Mouse (Mus musculus) heart, adult 2 months (tissue): ENCODE measurements around the gene Mael.

ENCODE experiments used
- CTCF ChIP-seq: fragments of 200-600 bp; IDR thresholded peaks from 2 replicates; pipeline ENCODE4 v1.8.1; 2022; ENCODE audit warnings: antibody characterized with exemption, mild to moderate bottlenecking, moderate library complexity
- EP300 ChIP-seq: fragments of 200-500 bp; IDR thresholded peaks from 2 replicates; pipeline ENCODE4 v1.6.1; 2011; ENCODE audit warnings: low read depth, low read length, control low read depth; ENCODE audit not compliant: insufficient read depth
- POLR2A ChIP-seq: fragments of 200-500 bp; IDR thresholded peaks from 2 replicates; pipeline ENCODE4 v1.6.1; 2011; ENCODE audit warnings: mild to moderate bottlenecking, low read depth, low read length, control low read depth; ENCODE audit not compliant: insufficient read depth

GRCm38 (mm10) chr1:166173621-166174020, 64.9 kb downstream of the Mael start:
- TF ChIP-seq EP300 (no peak), POLR2A (no peak), CTCF (no peak)
